Mouse (Mus musculus) right cerebral cortex, postnatal 4 days (tissue): ENCODE measurements around the gene Fibcd1.

Experiments used
- DNase-seq: peaks from one replicate; pipeline ENCODE4 v3.0.0-alpha.2; 2022

Gene Fibcd1

GRCm38 (mm10) chr2:31809358-31809740 is 36.5 kb downstream of the Fibcd1 start:
- DNase-seq: no peak

- DNase-seq: no peak
Observed at GRCm38 (mm10) chr2:31808410-31809357, 37.1 kb downstream of the Fibcd1 start.

- no peak for DNase-seq
Observed at GRCm38 (mm10) chr2:31806639-31807382, 39.0 kb downstream of the Fibcd1 start.

GRCm38 (mm10) chr2:31803480-31803879 is 42.3 kb downstream of the Fibcd1 start:
- DNase-seq: no peak

GRCm38 (mm10) chr2:31802811-31803210 is 43.0 kb downstream of the Fibcd1 start:
- no peak for DNase-seq

GRCm38 (mm10) chr2:31801416-31801815 is 44.4 kb downstream of the Fibcd1 start:
- no peak for DNase-seq

GRCm38 (mm10) chr2:31796943-31797342 is 48.9 kb downstream of the Fibcd1 start:
- no peak for DNase-seq

- no peak for DNase-seq
Observed at GRCm38 (mm10) chr2:31792611-31793010, 53.2 kb downstream of the Fibcd1 start.

GRCm38 (mm10) chr2:31791260-31791659 is 54.5 kb downstream of the Fibcd1 start:
- DNase-seq: no peak

- no peak for DNase-seq
Observed at GRCm38 (mm10) chr2:31790728-31791251, 55.0 kb downstream of the Fibcd1 start.

- no peak for DNase-seq
Observed at GRCm38 (mm10) chr2:31789215-31789614, 56.6 kb downstream of the Fibcd1 start.

GRCm38 (mm10) chr2:31788227-31788626 is 57.6 kb downstream of the Fibcd1 start:
- no peak for DNase-seq

GRCm38 (mm10) chr2:31787029-31787428 is 58.8 kb downstream of the Fibcd1 start:
- DNase-seq: peak; percentile 91

- DNase-seq: peak; percentile 63
Observed at GRCm38 (mm10) chr2:31785074-31785473, 60.7 kb downstream of the Fibcd1 start.

- DNase-seq: no peak
Observed at GRCm38 (mm10) chr2:31782958-31783602, 62.7 kb downstream of the Fibcd1 start.

- DNase-seq: no peak
Observed at GRCm38 (mm10) chr2:31779258-31779657, 66.5 kb downstream of the Fibcd1 start.

- DNase-seq: no peak
Observed at GRCm38 (mm10) chr2:31776479-31776878, 69.3 kb downstream of the Fibcd1 start.

- no peak for DNase-seq
Observed at GRCm38 (mm10) chr2:31770781-31771441, 74.9 kb downstream of the Fibcd1 start.

GRCm38 (mm10) chr2:31769631-31770111 is 76.1 kb downstream of the Fibcd1 start:
- DNase-seq: no peak

- DNase-seq: no peak
Observed at GRCm38 (mm10) chr2:31769115-31769514, 76.7 kb downstream of the Fibcd1 start.

- DNase-seq: no peak
Observed at GRCm38 (mm10) chr2:31767815-31768214, 78.0 kb downstream of the Fibcd1 start.

- DNase-seq: no peak
Observed at GRCm38 (mm10) chr2:31767104-31767503, 78.7 kb downstream of the Fibcd1 start.
